Mouse (Mus musculus) hindbrain, embryonic 13.5 days (tissue): Measurements from ENCODE around the gene Fam169b. TPM values are rescaled to one million over a fixed set of nuclear protein-coding genes. Genes with fewer than 3 reads are reported as not detected.
A peak's percentile ranks its signal among the peaks of the same experiment; 100 is the strongest.

ENCODE experiments used
- ATAC-seq: fragments of 200-750 bp; cut with Nextera tagmentation; 2 replicates; pipeline ENCODE4 v1.8.0; 2017; ENCODE audit warnings: moderate TSS enrichment; ENCODE audit not compliant: low FRiP score
- H3K27ac ChIP-seq: fragments of 300-500 bp; sonication (generic); 2 replicates; pipeline ENCODE4 v1.5.1; 2015; ENCODE audit warnings: inconsistent platforms, mild to moderate bottlenecking, moderate library complexity
- H3K27me3 ChIP-seq: fragments of 300-500 bp; sonication (generic); 2 replicates; pipeline ENCODE4 v1.6.1; 2015; ENCODE audit warnings: mild to moderate bottlenecking, inconsistent platforms
- H3K36me3 ChIP-seq: fragments of 300-500 bp; sonication (generic); 2 replicates; pipeline ENCODE4 v1.6.1; 2015; ENCODE audit warnings: mild to moderate bottlenecking, inconsistent platforms
- H3K4me1 ChIP-seq: fragments of 300-500 bp; sonication (generic); replicated peaks from 2 replicates; pipeline ENCODE4 v1.6.1; 2015; ENCODE audit warnings: inconsistent platforms
- H3K4me2 ChIP-seq: fragments of 300-500 bp; sonication (generic); 2 replicates; pipeline ENCODE4 v1.6.1; 2015; ENCODE audit warnings: inconsistent platforms, mild to moderate bottlenecking, moderate library complexity
- H3K4me3 ChIP-seq: fragments of 300-500 bp; sonication (generic); 2 replicates; pipeline ENCODE4 v1.5.1; 2015; ENCODE audit warnings: mild to moderate bottlenecking, inconsistent platforms
- H3K9ac ChIP-seq: fragments of 300-500 bp; sonication (generic); 2 replicates; pipeline ENCODE4 v1.6.1; 2015; ENCODE audit warnings: mild to moderate bottlenecking, inconsistent platforms
- H3K9me3 ChIP-seq: fragments of 300-500 bp; sonication (generic); 2 replicates; pipeline ENCODE4 v1.6.1; 2016; ENCODE audit warnings: inconsistent platforms
- WGBS: fragments of 180-500 bp; shearing (Covaris S2); methylation state at CpG from one replicate; pipeline ENCODE4 v1.1.7; 2015; 5-methylcytosine and 5-hydroxymethylcytosine counted together
- polyA plus RNA-seq: library from polyadenylated mRNA; unstranded; fragments of >200 nt; fragmentation: Nextera tagmentation; extraction: Ambion mirVana; gene quantifications from 2 replicates; pipeline ENCODE4 v1.2.1, GENCODE M21; 2015

The Fam169b gene
- 0.14 TPM in 1 of 2 replicates, not detected in the other for polyA plus RNA-seq

GRCm38 (mm10) chr7:68273515-68273914, at the start of gene Fam169b:
Gene Fam169b, plus strand, starts transcription at chr7:68273839.
- Histone ChIP-seq H3K4me3 (no peak within 1 kb of the TSS), H3K4me1 (peaks cover 19% of the 10 kb centered on the region), H3K27ac (no peak within 1 kb of the TSS), H3K4me2 (no peak within 1 kb of the TSS), H3K27me3 (peaks cover 42% of the 10 kb centered on the region), H3K36me3 (no peaks in the 10 kb centered on the region), H3K9ac (no peak within 1 kb of the TSS), H3K9me3 (no peaks in the 10 kb centered on the region)
- ATAC-seq = no peak

- Histone ChIP-seq H3K27me3 (no peaks in the 10 kb centered on the region), H3K36me3 (peaks cover 70% of the 10 kb centered on the region), H3K4me3 (no peak overlapping the region), H3K9ac (no peak overlapping the region), H3K4me1 (peaks cover 25% of the 10 kb centered on the region), H3K4me2 (no peak overlapping the region), H3K27ac (peak overlapping the region; percentile 87), H3K9me3 (no peaks in the 10 kb centered on the region)
- no peak for ATAC-seq
- WGBS = 96% methylated on average over 5 of the region's 5 CpGs
Observed at GRCm38 (mm10) chr7:68224006-68224405, 49.6 kb upstream of the Fam169b start.

- Histone ChIP-seq H3K36me3 (peaks cover 61% of the 10 kb centered on the region), H3K4me3 (no peak overlapping the region), H3K9me3 (no peaks in the 10 kb centered on the region), H3K27ac (no peak overlapping the region), H3K4me2 (no peak overlapping the region), H3K27me3 (no peaks in the 10 kb centered on the region), H3K4me1 (peaks cover 25% of the 10 kb centered on the region), H3K9ac (no peak overlapping the region)
- 92% methylated on average over 9 of the region's 9 CpGs for WGBS
- no peak for ATAC-seq
Observed at GRCm38 (mm10) chr7:68225427-68226054, 48.1 kb upstream of the Fam169b start.

GRCm38 (mm10) chr7:68227021-68227420, 46.6 kb upstream of the Fam169b start:
- Histone ChIP-seq H3K9ac (no peak overlapping the region), H3K27me3 (no peaks in the 10 kb centered on the region), H3K4me3 (no peak overlapping the region), H3K4me1 (peaks cover 25% of the 10 kb centered on the region), H3K36me3 (peaks cover 61% of the 10 kb centered on the region), H3K9me3 (no peaks in the 10 kb centered on the region), H3K4me2 (no peak overlapping the region), H3K27ac (no peak overlapping the region)
- ATAC-seq = no peak
- 76% methylated on average over 11 of the region's 11 CpGs for WGBS

- Histone ChIP-seq H3K27me3 (no peaks in the 10 kb centered on the region), H3K4me3 (no peak overlapping the region), H3K4me2 (no peak overlapping the region), H3K9ac (no peak overlapping the region), H3K27ac (no peak overlapping the region), H3K36me3 (peaks cover 55% of the 10 kb centered on the region), H3K9me3 (no peaks in the 10 kb centered on the region), H3K4me1 (peaks cover 21% of the 10 kb centered on the region)
- ATAC-seq = no peak
- WGBS = 85% methylated on average over 4 of the region's 4 CpGs
Observed at GRCm38 (mm10) chr7:68227621-68228020, 46.0 kb upstream of the Fam169b start.

GRCm38 (mm10) chr7:68228491-68228890, 45.1 kb upstream of the Fam169b start:
- peaks cover 14% of the 10 kb centered on the region for H3K4me1 ChIP-seq
- no peak overlapping the region for H3K9ac ChIP-seq
- no peak overlapping the region for H3K4me3 ChIP-seq
- no peaks in the 10 kb centered on the region for H3K9me3 ChIP-seq
- 36% methylated on average over 6 of the region's 6 CpGs for WGBS
- no peak for ATAC-seq
- H3K27ac ChIP-seq = 0 out of 2 replicates have a peak overlapping the region, but pooled peaks have one; percentile 18
- no peaks in the 10 kb centered on the region for H3K27me3 ChIP-seq
- H3K36me3 ChIP-seq = peaks cover 51% of the 10 kb centered on the region
- no peak overlapping the region for H3K4me2 ChIP-seq

- 93% methylated on average over 9 of the region's 9 CpGs for WGBS
- Histone ChIP-seq H3K27ac (no peak overlapping the region), H3K9me3 (no peaks in the 10 kb centered on the region), H3K4me2 (no peak overlapping the region), H3K9ac (no peak overlapping the region), H3K27me3 (no peaks in the 10 kb centered on the region), H3K4me1 (peaks cover 20% of the 10 kb centered on the region), H3K36me3 (peaks cover 30% of the 10 kb centered on the region), H3K4me3 (no peak overlapping the region)
- ATAC-seq = no peak
Observed at GRCm38 (mm10) chr7:68230831-68231230, 42.8 kb upstream of the Fam169b start.

GRCm38 (mm10) chr7:68232521-68232920, 41.1 kb upstream of the Fam169b start:
- no peaks in the 10 kb centered on the region for H3K9me3 ChIP-seq
- ATAC-seq = no peak
- 87% methylated on average over 5 of the region's 5 CpGs for WGBS
- H3K4me2 ChIP-seq = no peak overlapping the region
- no peaks in the 10 kb centered on the region for H3K27me3 ChIP-seq
- H3K36me3 ChIP-seq = peaks cover 16% of the 10 kb centered on the region
- no peak overlapping the region for H3K27ac ChIP-seq
- no peak overlapping the region for H3K4me3 ChIP-seq
- H3K4me1 ChIP-seq = peaks cover 16% of the 10 kb centered on the region
- H3K9ac ChIP-seq = no peak overlapping the region

- H3K9me3 ChIP-seq = no peaks in the 10 kb centered on the region
- H3K27me3 ChIP-seq = no peaks in the 10 kb centered on the region
- no peak overlapping the region for H3K4me3 ChIP-seq
- no peak overlapping the region for H3K27ac ChIP-seq
- H3K9ac ChIP-seq = no peak overlapping the region
- 27% methylated on average over 13 of the region's 13 CpGs for WGBS
- H3K4me1 ChIP-seq = peaks cover 10% of the 10 kb centered on the region; the same call in 1 of the 2 replicates
- ATAC-seq = no peak
- peaks cover 16% of the 10 kb centered on the region for H3K36me3 ChIP-seq
- no peak overlapping the region for H3K4me2 ChIP-seq
Observed at GRCm38 (mm10) chr7:68233619-68234223, 39.9 kb upstream of the Fam169b start.

GRCm38 (mm10) chr7:68236817-68237216, 36.8 kb upstream of the Fam169b start:
- peaks cover 10% of the 10 kb centered on the region; the same call in 1 of the 2 replicates for H3K4me1 ChIP-seq
- no peaks in the 10 kb centered on the region for H3K27me3 ChIP-seq
- H3K4me3 ChIP-seq = no peak overlapping the region
- H3K36me3 ChIP-seq = no peaks in the 10 kb centered on the region
- no peaks in the 10 kb centered on the region for H3K9me3 ChIP-seq
- ATAC-seq = no peak
- WGBS = 90% methylated on average over 8 of the region's 8 CpGs
- no peak overlapping the region for H3K4me2 ChIP-seq
- H3K27ac ChIP-seq = no peak overlapping the region
- no peak overlapping the region for H3K9ac ChIP-seq

- no peaks in the 10 kb centered on the region for H3K9me3 ChIP-seq
Observed at GRCm38 (mm10) chr7:68239220-68239827, 34.3 kb upstream of the Fam169b start.

GRCm38 (mm10) chr7:68241205-68241604, 32.4 kb upstream of the Fam169b start:
- no peak overlapping the region for H3K27ac ChIP-seq
- H3K9me3 ChIP-seq = no peaks in the 10 kb centered on the region
- H3K27me3 ChIP-seq = no peaks in the 10 kb centered on the region
- ATAC-seq = no peak
- H3K4me1 ChIP-seq = no peaks in the 10 kb centered on the region
- 80% methylated on average over 9 of the region's 9 CpGs for WGBS
- no peak overlapping the region for H3K4me3 ChIP-seq
- no peak overlapping the region for H3K9ac ChIP-seq
- no peak overlapping the region for H3K4me2 ChIP-seq
- no peaks in the 10 kb centered on the region for H3K36me3 ChIP-seq

More at GRCm38 (mm10) chr7:68239220-68239827, 34.3 kb upstream of the Fam169b start:
- 59% methylated on average over 11 of the region's 11 CpGs for WGBS
- H3K27ac ChIP-seq = no peak overlapping the region
- H3K36me3 ChIP-seq = no peaks in the 10 kb centered on the region
- H3K4me2 ChIP-seq = no peak overlapping the region
- no peak overlapping the region for H3K4me3 ChIP-seq
- H3K9ac ChIP-seq = no peak overlapping the region
- H3K4me1 ChIP-seq = 0 out of 2 replicates have a peak, but pooled peaks cover under 1% of the 10 kb centered on the region
- ATAC-seq = no peak
- no peaks in the 10 kb centered on the region for H3K27me3 ChIP-seq
